Comparison of ENCODE assay signal across 16 mouse cellular contexts in the genomic region with DNA sequence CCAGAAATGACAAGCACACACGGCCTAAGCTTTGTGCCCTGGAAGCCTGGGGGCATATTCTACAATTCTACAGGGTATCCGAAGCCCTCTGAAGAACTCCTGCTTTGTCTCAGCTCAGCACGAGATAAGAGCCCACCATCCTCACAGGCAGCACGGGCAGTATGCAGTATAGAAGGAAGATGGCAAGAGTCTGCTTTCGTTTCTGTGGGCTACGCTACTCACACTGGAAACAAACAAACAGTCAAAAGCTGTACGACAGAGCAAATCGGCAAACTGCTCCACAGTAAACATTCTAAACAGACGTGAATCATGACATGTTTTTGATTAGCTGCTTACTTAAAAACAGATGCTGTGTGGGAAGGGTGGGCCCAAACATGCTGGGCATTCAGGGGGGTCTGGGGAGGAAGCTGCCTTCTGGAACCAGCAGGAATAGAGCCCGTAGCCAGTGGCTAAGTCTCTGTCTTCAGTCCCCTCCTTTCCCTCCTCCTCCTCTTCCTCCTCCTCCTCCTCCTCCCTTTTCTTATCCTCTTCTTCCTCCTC.
A peak's percentile ranks its signal among the peaks of the same experiment; 100 is the strongest.
DNase-seq lines count a peak whose midpoint lies in the region; ATAC-seq and TF ChIP-seq lines count a peak whose summit lies in the region.
"Had no signal": no experiment of that assay in that cellular context is flagged by ENCODE, and none has a peak within 500 bp of the region (broad histone marks: within the 10 kb centered on the region; RNA-seq: fewer than 3 reads in every experiment).

No protein-coding gene starts in this region.

- no peaks in the 10 kb centered on the region for H3K9me3 ChIP-seq in forebrain, embryonic 15.5 days
- no peaks in the 10 kb centered on the region for H3K9me3 ChIP-seq in forebrain, embryonic 12.5 days
- H3K9me3 ChIP-seq in embryonic facial prominence, embryonic 15.5 days (replicated peaks): no peaks in the 10 kb centered on the region
- no peaks in the 10 kb centered on the region for H3K9me3 ChIP-seq in limb, embryonic 13.5 days
- H3K9me3 ChIP-seq: heart, embryonic 12.5 days had no signal

- H3K27ac ChIP-seq in forebrain, embryonic 15.5 days (replicated peaks): no peak overlapping the region
- H3K27ac ChIP-seq in forebrain, embryonic 12.5 days: no peak overlapping the region
- peak overlapping the region; percentile 65 for H3K27ac ChIP-seq in embryonic facial prominence, embryonic 15.5 days (replicated peaks)
- H3K27ac ChIP-seq in limb, embryonic 13.5 days: no peak overlapping the region

- no peaks in the 10 kb centered on the region for H3K36me3 ChIP-seq in forebrain, embryonic 15.5 days
- H3K36me3 ChIP-seq in forebrain, embryonic 12.5 days (replicated peaks): no peaks in the 10 kb centered on the region
- H3K36me3 ChIP-seq in embryonic facial prominence, embryonic 15.5 days: no peaks in the 10 kb centered on the region
- no peaks in the 10 kb centered on the region for H3K36me3 ChIP-seq in limb, embryonic 13.5 days
- H3K36me3 ChIP-seq: heart, embryonic 12.5 days had no signal

- 0 out of 2 replicates have a peak, but pooled peaks have one; percentile 41 for ATAC-seq in forebrain, embryonic 15.5 days (replicated peaks)
- ATAC-seq in forebrain, embryonic 12.5 days (ENCODE audit: low FRiP score): no peak
- peak; percentile 63; the same call in 1 of the 2 replicates for ATAC-seq in embryonic facial prominence, embryonic 15.5 days (ENCODE audit: insufficient number of reproducible peaks, low FRiP score, low TSS enrichment, low read depth)
- no peak for ATAC-seq in limb, embryonic 13.5 days (ENCODE audit: low FRiP score, low read depth)

- no peaks in the 10 kb centered on the region for H3K4me1 ChIP-seq in forebrain, embryonic 15.5 days
- no peaks in the 10 kb centered on the region for H3K4me1 ChIP-seq in forebrain, embryonic 12.5 days
- H3K4me1 ChIP-seq in embryonic facial prominence, embryonic 15.5 days: peaks cover 10% of the 10 kb centered on the region
- peaks cover 12% of the 10 kb centered on the region; the same call in 1 of the 2 replicates for H3K4me1 ChIP-seq in limb, embryonic 13.5 days
- H3K4me1 ChIP-seq: heart, embryonic 12.5 days had no signal

- TF ChIP-seq POLR2A in brain, embryonic 14.5 days (IDR thresholded peaks at IDR 0.05; ENCODE audit: borderline replicate concordance, extremely low read depth, insufficient read depth, insufficient read length, poor library complexity, severe bottlenecking): no peak

- DNase-seq in brain, embryonic 14.5 days (ENCODE audit: low read depth): peak; percentile 59
- no peak for DNase-seq in lung, postnatal 36 days
- DNase-seq in thymus, postnatal 4 days: no peak
- DNase-seq: adrenal gland, adult 8-10 months; cerebellum, adult 11 months; layer of hippocampus, postnatal 36 days; left cerebral cortex, postnatal 4 days; lung, postnatal 10 days; retina, postnatal 1 day; right cerebral cortex, postnatal 4 days; thymus, postnatal 25 days had no signal

- H3K9ac ChIP-seq in forebrain, embryonic 15.5 days (replicated peaks): no peak overlapping the region
- no peak overlapping the region for H3K9ac ChIP-seq in forebrain, embryonic 12.5 days
- H3K9ac ChIP-seq in embryonic facial prominence, embryonic 15.5 days: no peak overlapping the region
- no peak overlapping the region for H3K9ac ChIP-seq in limb, embryonic 13.5 days
- H3K9ac ChIP-seq: heart, embryonic 12.5 days had no signal

- TF ChIP-seq CTCF in brain, embryonic 14.5 days (IDR thresholded peaks at IDR 0.05; ENCODE audit: borderline replicate concordance, extremely low read depth, insufficient read depth, insufficient read length): no peak

- no peak overlapping the region for H3K4me2 ChIP-seq in forebrain, embryonic 15.5 days (replicated peaks)
- no peak overlapping the region for H3K4me2 ChIP-seq in forebrain, embryonic 12.5 days
- peak overlapping the region; percentile 33 for H3K4me2 ChIP-seq in embryonic facial prominence, embryonic 15.5 days (replicated peaks)
- peak overlapping the region; percentile 35 for H3K4me2 ChIP-seq in limb, embryonic 13.5 days (replicated peaks)
- H3K4me2 ChIP-seq: heart, embryonic 12.5 days had no signal

- H3K27me3 ChIP-seq in forebrain, embryonic 15.5 days: no peaks in the 10 kb centered on the region
- no peaks in the 10 kb centered on the region for H3K27me3 ChIP-seq in forebrain, embryonic 12.5 days
- peaks cover 26% of the 10 kb centered on the region; the same call in 1 of the 2 replicates for H3K27me3 ChIP-seq in embryonic facial prominence, embryonic 15.5 days
- 0 out of 2 replicates have a peak, but pooled peaks cover 4% of the 10 kb centered on the region for H3K27me3 ChIP-seq in limb, embryonic 13.5 days
- H3K27me3 ChIP-seq: heart, embryonic 12.5 days had no signal

- no peak overlapping the region for H3K4me3 ChIP-seq in forebrain, embryonic 15.5 days
- no peak overlapping the region for H3K4me3 ChIP-seq in forebrain, embryonic 12.5 days (replicated peaks)
- H3K4me3 ChIP-seq in embryonic facial prominence, embryonic 15.5 days (replicated peaks): 0 out of 2 replicates have a peak overlapping the region, but pooled peaks have one; percentile 9
- no peak overlapping the region for H3K4me3 ChIP-seq in limb, embryonic 13.5 days
- H3K4me3 ChIP-seq: heart, embryonic 12.5 days had no signal

- WGBS in forebrain, embryonic 15.5 days: 55% methylated on average over 10 of the region's 10 CpGs
- WGBS in forebrain, embryonic 12.5 days: 77% methylated on average over 10 of the region's 10 CpGs
- WGBS in embryonic facial prominence, embryonic 15.5 days: 25% methylated on average over 10 of the region's 10 CpGs
- 14% methylated on average over 10 of the region's 10 CpGs for WGBS in limb, embryonic 13.5 days

Comparison
In these comparisons a context has a peak if more than half of its experiments do, and no peak if none do; other contexts are left out.
1. ATAC-seq: peak in forebrain, embryonic 15.5 days (single experiment) and embryonic facial prominence, embryonic 15.5 days (single experiment); none in forebrain, embryonic 12.5 days (single experiment) and limb, embryonic 13.5 days (single experiment).
2. H3K4me2 ChIP-seq: peak in embryonic facial prominence, embryonic 15.5 days (single experiment) and limb, embryonic 13.5 days (single experiment); none in forebrain, embryonic 15.5 days (single experiment) and forebrain, embryonic 12.5 days (single experiment).